Mouse (Mus musculus) small intestine, adult 2 months (tissue): Measurements from ENCODE around the gene Gm21836. TPM values are rescaled to one million over a fixed set of nuclear protein-coding genes. Genes with fewer than 3 reads are reported as not detected.
"Not testable (repeated sequence)": the region's sequence is repeated elsewhere in the genome, so short reads cannot be mapped to it uniquely, and the experiment has no call there.

Experiments
- H3K27ac ChIP-seq: fragments of 200-500 bp; 2 replicates; pipeline ENCODE4 v1.5.1; 2012; ENCODE audit warnings: low read depth, low read length, control low read depth, inconsistent platforms; ENCODE audit not compliant: insufficient read depth
- H3K27me3 ChIP-seq: fragments of 200-500 bp; 2 replicates; pipeline ENCODE4 v1.6.1; 2012; ENCODE audit warnings: mild to moderate bottlenecking, moderate library complexity, low read length, inconsistent platforms; ENCODE audit not compliant: control insufficient read depth, insufficient read depth
- H3K36me3 ChIP-seq: fragments of 200-500 bp; 2 replicates; pipeline ENCODE4 v1.6.1; 2012; ENCODE audit warnings: mild to moderate bottlenecking, low read length, control low read depth, inconsistent platforms; ENCODE audit not compliant: control insufficient read depth, insufficient read depth
- H3K4me1 ChIP-seq: fragments of 200-500 bp; 2 replicates; pipeline ENCODE4 v1.6.1; 2012; ENCODE audit warnings: low read length, inconsistent platforms, mixed read lengths; ENCODE audit not compliant: control insufficient read depth, insufficient read depth, insufficient read length
- H3K4me3 ChIP-seq: fragments of 200-500 bp; 2 replicates; pipeline ENCODE4 v1.5.1; 2012; ENCODE audit warnings: low read depth, mild to moderate bottlenecking, control low read depth, inconsistent platforms, low read length, moderate library complexity
- CTCF ChIP-seq: fragments of 200-500 bp; IDR thresholded peaks from 2 replicates; pipeline ENCODE4 v1.5.1; 2012; ENCODE audit warnings: low read depth, mild to moderate bottlenecking, control low read depth, inconsistent platforms, low read length, moderate library complexity, mixed read lengths; ENCODE audit not compliant: insufficient replicate concordance, insufficient read length; ENCODE audit errors: extremely low read depth
- POLR2A ChIP-seq: fragments of 200-500 bp; IDR thresholded peaks from 2 replicates; pipeline ENCODE4 v1.6.1; 2012; ENCODE audit warnings: low read depth, mild to moderate bottlenecking, control low read depth, inconsistent platforms, low read length, moderate library complexity
- WGBS: fragments of 180-500 bp; shearing (Covaris S2); methylation state at CpG from one replicate; pipeline ENCODE4 v1.1.7; 2018; 5-methylcytosine and 5-hydroxymethylcytosine counted together
- polyA plus RNA-seq: library from polyadenylated mRNA; depleted of rRNA; stranded (reverse); fragments of >200 nt; gene quantifications from 2 replicates; pipeline ENCODE4 v1.2.3, GENCODE M21; 2012; rRNA removed

Gene Gm21836
- not detected in 2 replicates for polyA plus RNA-seq

DNA sequence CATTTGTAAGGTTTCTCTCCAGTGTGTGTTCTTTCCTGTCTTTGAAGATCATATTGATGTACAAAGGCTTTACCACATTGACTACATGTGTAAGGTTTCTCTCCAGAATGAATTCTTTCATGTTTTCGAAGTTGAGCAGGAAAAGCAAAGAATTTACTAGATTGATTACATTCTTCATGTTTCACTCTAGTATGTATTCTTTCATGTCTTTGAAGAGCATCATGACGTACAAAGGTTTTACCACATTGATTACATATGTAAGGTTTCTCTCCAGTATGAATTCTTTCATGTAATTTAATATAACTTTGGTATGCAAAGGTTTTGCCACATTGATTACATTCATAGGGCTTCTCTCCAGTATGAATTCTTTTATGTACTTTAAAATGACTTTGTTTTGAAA, at the start of gene Gm21836:
Gm21836 (minus strand) TSS at position 101 of the 400 bp plus-strand sequence.
- H3K27me3 ChIP-seq, H3K27ac ChIP-seq, H3K36me3 ChIP-seq, H3K4me3 ChIP-seq, H3K4me1 ChIP-seq: not testable (repeated sequence)
- 92% methylated on average over 2 of the region's 2 CpGs for WGBS

GRCm38 (mm10) chr9:124480361-124480980, 13.1 kb downstream of the Gm21836 start:
- H3K27ac ChIP-seq, H3K27me3 ChIP-seq, H3K4me1 ChIP-seq, H3K4me3 ChIP-seq, H3K36me3 ChIP-seq: not testable (repeated sequence)
- 69% methylated on average over 12 of the region's 15 CpGs for WGBS

DNA sequence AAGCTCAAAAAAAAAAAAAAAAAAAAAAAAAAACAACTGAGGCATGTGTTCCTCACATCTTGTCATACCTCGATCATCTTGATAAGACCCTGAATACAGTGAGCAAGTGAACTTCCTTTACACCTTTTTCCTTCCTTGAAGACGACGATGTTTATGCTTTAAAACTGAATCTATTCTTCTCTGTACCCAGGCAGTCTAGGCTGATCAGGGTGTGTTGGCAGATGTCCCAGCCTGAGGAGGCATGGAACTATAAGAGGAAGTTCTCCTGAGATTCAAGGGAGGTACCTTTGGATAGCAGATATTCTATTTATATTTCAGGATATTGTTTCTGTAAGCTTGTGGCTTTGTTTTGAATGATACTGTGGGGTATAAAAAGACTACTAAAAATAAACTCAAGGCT, 15.5 kb downstream of the Gm21836 start:
- no peak overlapping the region for H3K27ac ChIP-seq
- H3K36me3 ChIP-seq, result peaks cover 6% of the 10 kb centered on the region
- H3K27me3 ChIP-seq, result no peaks in the 10 kb centered on the region
- TF ChIP-seq CTCF (no peak), POLR2A (no peak)
- no peak overlapping the region for H3K4me3 ChIP-seq
- 7% methylated on average over 3 of the region's 3 CpGs for WGBS
- H3K4me1 ChIP-seq, result no peaks in the 10 kb centered on the region

DNA sequence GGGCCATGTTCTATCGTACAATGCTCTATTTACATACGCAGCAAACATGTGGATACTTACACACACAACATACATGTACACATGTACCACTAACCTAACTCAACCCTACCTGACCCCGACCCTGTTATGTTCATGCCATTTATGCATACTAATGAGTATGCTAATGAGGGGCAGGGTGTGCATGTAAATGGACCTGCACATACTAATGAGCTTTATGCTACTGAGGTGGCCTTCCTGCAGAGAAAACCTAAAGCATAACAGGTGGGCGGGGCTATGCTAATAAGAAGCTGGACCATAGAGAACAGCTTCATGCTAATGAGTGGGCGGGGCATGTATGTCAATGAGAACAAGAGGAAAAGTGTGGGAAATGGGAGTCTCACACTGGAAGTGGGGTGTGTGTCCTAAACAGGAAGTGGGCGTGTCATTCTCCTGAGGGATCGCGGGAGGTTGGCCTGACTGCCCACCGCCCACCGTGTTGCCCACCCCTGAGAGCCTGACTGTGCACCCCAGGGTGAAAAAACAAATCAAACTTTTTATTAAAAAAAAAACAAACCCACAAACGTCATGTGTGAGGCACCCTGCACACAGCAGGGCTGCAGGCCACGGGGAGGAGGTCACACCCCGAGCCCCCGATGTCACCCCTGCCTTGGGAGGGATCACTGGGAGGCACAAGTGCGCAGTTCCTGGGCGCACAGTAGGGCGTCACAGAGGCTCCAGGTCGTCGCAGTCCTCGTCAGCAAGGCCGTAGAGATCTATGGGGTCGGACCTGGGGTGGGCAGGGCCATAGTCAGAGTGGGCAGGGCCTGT, 17.3 kb downstream of the Gm21836 start, which contains the start of gene Ppp2r3d:
Ppp2r3d (minus strand) TSS at position 803 of the 807 bp plus-strand sequence.
- Histone ChIP-seq H3K4me1 (no peaks in the 10 kb centered on the region), H3K27me3 (no peaks in the 10 kb centered on the region), H3K27ac (peak within 1 kb of the TSS; percentile 59), H3K36me3 (peaks cover 6% of the 10 kb centered on the region), H3K4me3 (no peak within 1 kb of the TSS)
- 97% methylated on average over 22 of the region's 22 CpGs for WGBS
- TF ChIP-seq POLR2A (no peak), CTCF (no peak)

DNA sequence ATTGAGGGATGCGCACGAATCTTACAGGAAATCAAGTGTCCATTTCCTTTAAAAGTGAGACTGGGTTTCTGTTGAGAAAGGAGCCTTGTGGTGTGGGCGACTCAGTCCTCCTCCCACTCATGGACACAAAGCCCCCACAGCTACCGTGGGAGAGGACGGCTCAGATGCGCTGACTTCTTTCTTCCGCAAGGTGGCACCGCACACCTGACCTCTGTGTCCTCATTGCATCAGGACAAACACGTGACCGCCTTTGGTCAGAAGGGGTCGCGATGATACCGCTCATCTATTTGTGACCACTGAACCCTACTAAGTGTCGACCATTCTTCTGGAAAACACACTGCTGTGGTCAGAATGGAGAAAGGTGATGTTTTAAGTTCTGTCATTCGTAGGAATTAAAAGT, 17.9 kb downstream of the Gm21836 start:
- Histone ChIP-seq H3K4me3 (no peak overlapping the region), H3K4me1 (no peaks in the 10 kb centered on the region), H3K27ac (no peak overlapping the region), H3K27me3 (no peaks in the 10 kb centered on the region), H3K36me3 (peaks cover 6% of the 10 kb centered on the region)
- 88% methylated on average over 15 of the region's 15 CpGs for WGBS
- TF ChIP-seq CTCF, result no peak

- Histone ChIP-seq H3K4me3 (no peak overlapping the region), H3K27me3 (no peaks in the 10 kb centered on the region), H3K27ac (no peak overlapping the region), H3K36me3 (no peaks in the 10 kb centered on the region), H3K4me1 (no peaks in the 10 kb centered on the region)
- TF ChIP-seq CTCF, result 0 out of 2 replicates have a peak, but pooled peaks have one; percentile 6
- no peak for TF ChIP-seq POLR2A
- WGBS, result 0% methylated on average over 1 of the region's 1 CpGs
Measured at GRCm38 (mm10) chr9:124456572-124456971, 37.0 kb downstream of the Gm21836 start.

Other genes starting within 250 kb of the Gm21836 start
- 0.95 and 1.9 TPM in 2 replicates for gene 2010315B03Rik, start 181.1 kb downstream of the Gm21836 start, polyA plus RNA-seq
- gene Ppp2r3d, start 16.9 kb downstream of the Gm21836 start, polyA plus RNA-seq, result 178 and 342 TPM in 2 replicates